Mouse (Mus musculus) heart, embryonic 16.5 days (tissue): ENCODE results near the gene Gm10228. TPM values are rescaled to one million over a fixed set of nuclear protein-coding genes. Genes with fewer than 3 reads are reported as not detected.
"Not testable (repeated sequence)": the region's sequence is repeated elsewhere in the genome, so short reads cannot be mapped to it uniquely, and the experiment has no call there.

Experiments
- ATAC-seq: fragments of 200-750 bp; cut with Nextera tagmentation; replicated peaks from 2 replicates; pipeline ENCODE4 v1.8.0; 2017; ENCODE audit warnings: moderate number of reproducible peaks; ENCODE audit not compliant: insufficient read depth, low FRiP score; ENCODE audit errors: extremely low read depth
- H3K27ac ChIP-seq: fragments of 300-500 bp; sonication (generic); 2 replicates; pipeline ENCODE4 v1.5.1; 2014; ENCODE audit warnings: mild to moderate bottlenecking, low read length, control low read depth, moderate library complexity
- H3K27me3 ChIP-seq: fragments of 300-500 bp; sonication (generic); 2 replicates; pipeline ENCODE4 v1.6.1; 2014; ENCODE audit warnings: low read length, mixed read lengths; ENCODE audit not compliant: control insufficient read depth, insufficient read depth
- H3K36me3 ChIP-seq: fragments of 300-500 bp; sonication (generic); 2 replicates; pipeline ENCODE4 v1.6.1; 2014; ENCODE audit not compliant: control insufficient read depth, insufficient read depth
- H3K4me1 ChIP-seq: fragments of 300-500 bp; sonication (generic); 2 replicates; pipeline ENCODE4 v1.6.1; 2014; ENCODE audit warnings: low read length, mixed read lengths; ENCODE audit not compliant: control insufficient read depth, insufficient read depth
- H3K4me2 ChIP-seq: fragments of 300-500 bp; sonication (generic); 2 replicates; pipeline ENCODE4 v1.6.1; 2014; ENCODE audit warnings: low read depth, mild to moderate bottlenecking, control low read depth, low read length
- H3K4me3 ChIP-seq: fragments of 300-500 bp; sonication (generic); 2 replicates; pipeline ENCODE4 v1.5.1; 2014; ENCODE audit warnings: mild to moderate bottlenecking, control low read depth, low read length
- H3K9ac ChIP-seq: fragments of 300-500 bp; sonication (generic); 2 replicates; pipeline ENCODE4 v1.6.1; 2014; ENCODE audit warnings: low read length, control low read depth
- H3K9me3 ChIP-seq: fragments of 300-500 bp; sonication (generic); replicated peaks from 2 replicates; pipeline ENCODE4 v1.6.1; 2016; ENCODE audit warnings: low read length; ENCODE audit not compliant: control insufficient read depth
- WGBS: fragments of 180-500 bp; shearing (Covaris S2); extraction: QIAGEN DNeasy Blood & Tissue Kit; methylation state at CpG from one replicate; pipeline ENCODE4 v1.1.7; 2014; 5-methylcytosine and 5-hydroxymethylcytosine counted together
- polyA plus RNA-seq: library from polyadenylated mRNA; unstranded; fragments of >200 nt; fragmentation: Nextera tagmentation; extraction: Ambion mirVana; gene quantifications from 2 replicates; pipeline ENCODE4 v1.2.1, GENCODE M21; 2015

Gene Gm10228
- polyA plus RNA-seq, result not detected in 2 replicates

DNA sequence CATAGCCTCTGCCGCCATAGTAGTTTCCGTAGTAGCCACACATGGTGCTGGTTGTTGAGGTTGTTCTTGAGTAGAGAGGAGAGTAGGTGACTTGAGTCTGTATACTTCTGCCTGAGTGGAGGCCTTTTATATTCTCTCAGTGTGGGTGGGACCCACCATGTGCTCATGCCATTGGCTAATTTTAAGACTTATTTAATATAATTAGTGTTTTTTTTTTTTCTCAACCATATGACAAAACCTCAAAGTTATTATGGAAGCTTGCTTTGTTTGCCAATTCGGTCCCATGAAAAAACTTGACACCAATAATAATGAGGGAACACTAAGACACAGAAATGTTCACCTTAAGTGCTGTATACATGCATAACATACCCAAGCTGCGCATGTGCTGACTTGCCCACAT is at the start of gene Gm10228:
Gene Gm10228 (minus strand): TSS at position 101 of the 400 bp plus-strand sequence.
- 77% methylated on average over 2 of the region's 4 CpGs for WGBS
- not testable (repeated sequence) for H3K9ac ChIP-seq, H3K4me2 ChIP-seq, H3K27me3 ChIP-seq, H3K4me3 ChIP-seq, H3K9me3 ChIP-seq, H3K27ac ChIP-seq, ATAC-seq, H3K4me1 ChIP-seq, H3K36me3 ChIP-seq

DNA sequence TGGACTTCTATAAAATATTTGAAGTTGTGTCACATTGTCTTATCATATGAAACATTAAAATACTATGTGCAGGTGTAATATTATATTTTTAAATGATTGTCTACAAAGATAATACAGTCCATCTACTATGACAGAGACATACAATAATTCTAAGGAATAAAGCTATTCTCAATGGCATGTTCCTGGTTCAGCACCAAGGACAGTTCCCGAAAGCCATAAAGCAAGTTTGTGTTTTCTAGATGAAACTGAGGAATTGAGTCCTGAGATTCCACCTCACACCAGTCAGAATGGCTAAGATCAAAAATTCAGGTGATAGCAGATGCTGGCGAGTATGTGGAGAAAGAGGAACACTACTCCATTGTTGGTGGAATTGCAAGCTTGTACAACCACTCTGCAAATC is 29.8 kb upstream of the Gm10228 start:
- not testable (repeated sequence) for H3K9ac ChIP-seq, H3K27ac ChIP-seq, H3K4me1 ChIP-seq, ATAC-seq, H3K4me2 ChIP-seq, H3K4me3 ChIP-seq, H3K36me3 ChIP-seq, H3K27me3 ChIP-seq, H3K9me3 ChIP-seq
- WGBS, result 53% methylated on average over 2 of the region's 2 CpGs

DNA sequence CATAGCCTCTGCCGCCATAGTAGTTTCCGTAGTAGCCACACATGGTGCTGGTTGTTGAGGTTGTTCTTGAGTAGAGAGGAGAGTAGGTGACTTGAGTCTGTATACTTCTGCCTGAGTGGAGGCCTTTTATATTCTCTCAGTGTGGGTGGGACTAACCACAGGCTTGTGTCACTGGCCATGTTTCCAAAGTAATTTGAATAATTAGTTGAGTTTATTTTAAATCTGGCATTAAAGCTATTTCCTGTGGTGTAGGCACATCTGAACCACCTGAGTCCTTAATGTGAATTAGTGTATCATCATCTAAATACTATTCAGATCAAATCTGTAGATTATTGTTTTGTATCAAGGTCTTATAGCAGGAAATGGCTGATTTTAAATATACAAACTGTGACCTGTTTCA is 22.6 kb upstream of the Gm10228 start, which contains the start of gene 1110025L11Rik:
Gene 1110025L11Rik (minus strand): TSS at position 101 of the 400 bp plus-strand sequence.
- H3K4me1 ChIP-seq, H3K9ac ChIP-seq, H3K27me3 ChIP-seq, H3K4me3 ChIP-seq, H3K27ac ChIP-seq, H3K9me3 ChIP-seq, ATAC-seq, H3K4me2 ChIP-seq, H3K36me3 ChIP-seq: not testable (repeated sequence)
- no CpG with 5 or more reads among the region's 2 CpGs for WGBS

DNA sequence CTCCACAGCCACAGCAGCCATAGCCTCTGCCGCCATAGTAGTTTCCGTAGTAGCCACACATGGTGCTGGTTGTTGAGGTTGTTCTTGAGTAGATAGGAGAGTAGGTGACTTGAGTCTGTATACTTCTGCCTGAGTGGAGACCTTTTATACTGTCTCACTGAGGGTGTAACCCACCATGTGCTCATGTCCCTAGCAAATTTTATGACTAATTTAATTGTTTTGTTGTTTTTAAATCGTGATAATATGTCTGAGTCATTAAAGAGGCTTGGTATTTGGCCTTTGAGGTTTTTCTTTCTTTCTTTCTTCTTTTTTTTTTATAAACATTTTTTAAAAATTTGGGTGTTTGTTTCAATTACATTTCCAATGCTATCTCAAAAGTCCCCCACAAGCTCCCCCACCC is 6.5 kb upstream of the Gm10228 start, which contains the start of gene Krtap6-5:
Gene Krtap6-5 (minus strand): TSS at position 101 of the 400 bp plus-strand sequence.
- Histone ChIP-seq H3K9me3 (no peaks in the 10 kb centered on the region), H3K27me3 (no peaks in the 10 kb centered on the region), H3K4me1 (no peaks in the 10 kb centered on the region), H3K4me2 (no peak within 1 kb of the TSS), H3K4me3 (no peak within 1 kb of the TSS), H3K27ac (no peak within 1 kb of the TSS), H3K9ac (no peak within 1 kb of the TSS), H3K36me3 (no peaks in the 10 kb centered on the region)
- WGBS, result 74% methylated on average over 3 of the region's 3 CpGs
- no peak for ATAC-seq

DNA sequence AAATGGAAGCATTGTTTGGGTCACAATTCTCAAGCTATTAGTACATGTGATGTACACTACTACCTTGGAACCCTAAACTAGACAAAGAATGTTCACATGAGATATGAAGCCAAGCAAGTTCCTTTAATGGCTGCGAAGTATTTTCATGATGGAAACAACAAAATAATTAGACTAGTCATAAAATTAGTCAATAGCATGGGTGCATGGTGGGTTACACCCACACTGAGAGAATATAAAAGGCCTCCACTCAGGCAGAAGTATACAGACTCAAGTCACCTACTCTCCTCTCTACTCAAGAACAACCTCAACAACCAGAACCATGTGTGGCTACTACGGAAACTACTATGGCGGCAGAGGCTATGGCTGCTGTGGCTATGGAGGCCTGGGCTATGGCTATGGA is 9.9 kb downstream of the Gm10228 start, which contains the start of gene Krtap6-1:
Gene Krtap6-1 (plus strand): TSS at position 301 of the 400 bp plus-strand sequence.
- H3K27me3 ChIP-seq, H3K27ac ChIP-seq, H3K9me3 ChIP-seq, ATAC-seq, H3K4me1 ChIP-seq, H3K4me2 ChIP-seq, H3K36me3 ChIP-seq, H3K4me3 ChIP-seq, H3K9ac ChIP-seq: not testable (repeated sequence)
- WGBS, result 81% methylated on average over 3 of the region's 3 CpGs

DNA sequence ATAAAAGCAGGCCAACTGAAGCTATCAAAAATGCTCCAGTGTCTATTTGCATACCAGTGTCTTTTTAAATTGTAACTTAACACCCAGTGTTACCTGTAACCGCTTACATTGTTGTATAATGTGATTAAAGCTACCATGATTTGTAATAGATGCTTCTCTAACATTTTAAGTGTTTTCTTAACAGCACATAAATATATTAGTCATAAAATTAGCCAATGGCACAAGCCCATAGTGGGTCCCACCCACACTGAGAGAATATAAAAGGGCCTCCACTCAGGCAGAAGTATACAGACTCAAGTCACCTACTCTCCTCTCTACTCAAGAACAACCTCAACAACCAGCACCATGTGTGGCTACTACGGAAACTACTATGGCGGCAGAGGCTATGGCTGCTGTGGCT is 26.3 kb downstream of the Gm10228 start, which contains the start of gene Gm10229:
Gene Gm10229 (plus strand): TSS at position 301 of the 400 bp plus-strand sequence.
- H3K36me3 ChIP-seq, H3K4me3 ChIP-seq, H3K4me1 ChIP-seq, H3K4me2 ChIP-seq, H3K27ac ChIP-seq, ATAC-seq, H3K9me3 ChIP-seq, H3K27me3 ChIP-seq, H3K9ac ChIP-seq: not testable (repeated sequence)
- 66% methylated on average over 1 of the region's 3 CpGs for WGBS

DNA sequence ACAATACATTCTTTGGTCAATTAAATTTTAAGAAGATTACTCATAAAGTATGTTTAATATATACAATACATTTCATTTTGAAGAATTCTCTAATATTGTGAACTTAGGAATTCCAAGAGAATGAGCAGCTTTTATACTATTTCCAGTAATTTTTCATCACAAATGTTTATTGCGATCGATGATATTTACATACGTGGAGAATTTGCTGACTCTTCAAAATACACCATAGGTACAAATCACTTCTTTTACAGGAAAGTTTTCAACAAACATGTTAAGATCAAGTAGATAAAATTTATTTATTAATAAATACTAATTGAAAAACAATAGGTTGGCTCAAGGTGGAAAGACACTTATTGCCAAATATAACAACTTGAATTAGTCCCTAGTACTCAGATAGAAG is 27.3 kb downstream of the Gm10228 start:
- no peaks in the 10 kb centered on the region for H3K36me3 ChIP-seq
- no peak for ATAC-seq
- 91% methylated on average over 3 of the region's 3 CpGs for WGBS
- no peaks in the 10 kb centered on the region for H3K27me3 ChIP-seq
- no peak overlapping the region for H3K4me2 ChIP-seq
- no peaks in the 10 kb centered on the region for H3K4me1 ChIP-seq
- H3K9me3 ChIP-seq, result peaks cover 2% of the 10 kb centered on the region; the same call in 1 of the 2 replicates
- no peak overlapping the region for H3K9ac ChIP-seq
- H3K27ac ChIP-seq, result no peak overlapping the region
- H3K4me3 ChIP-seq, result no peak overlapping the region

DNA sequence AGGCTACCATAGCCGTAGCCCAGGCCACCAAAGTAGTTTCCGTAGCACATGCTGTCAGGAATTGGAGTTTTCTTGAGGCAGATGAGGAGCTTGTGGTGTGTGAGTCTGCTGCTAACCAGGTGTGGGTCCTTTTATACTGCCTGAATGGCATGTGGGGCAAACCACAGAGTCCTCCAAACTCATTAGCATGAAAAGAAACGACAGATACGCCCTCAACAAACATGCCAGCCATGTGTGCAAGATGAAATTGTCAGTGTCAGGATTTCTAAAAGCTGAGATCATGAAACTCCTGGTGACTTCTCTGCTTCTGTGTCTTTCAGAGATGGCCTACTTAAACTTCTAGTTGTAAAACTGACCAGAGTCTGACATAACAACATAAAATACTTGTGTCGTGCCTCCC is 30.6 kb downstream of the Gm10228 start, which contains the start of gene Krtap22-2:
Gene Krtap22-2 (minus strand): TSS at position 101 of the 400 bp plus-strand sequence.
- 75% methylated on average over 5 of the region's 5 CpGs for WGBS
- H3K4me3 ChIP-seq, result no peak within 1 kb of the TSS
- H3K4me1 ChIP-seq, result no peaks in the 10 kb centered on the region
- no peak for ATAC-seq
- no peak within 1 kb of the TSS for H3K27ac ChIP-seq
- H3K9me3 ChIP-seq, result peaks cover 2% of the 10 kb centered on the region; the same call in 1 of the 2 replicates
- no peaks in the 10 kb centered on the region for H3K36me3 ChIP-seq
- H3K4me2 ChIP-seq, result no peak within 1 kb of the TSS
- H3K27me3 ChIP-seq, result no peaks in the 10 kb centered on the region
- H3K9ac ChIP-seq, result no peak within 1 kb of the TSS
